Mouse (Mus musculus): ENCODE results near the gene Rap1gap2.

GRCm38 (mm10) chr11:74429798-74430529 is 180.8 kb downstream of the Rap1gap2 start:
- TF ChIP-seq MAFK (IDR thresholded peaks at IDR 0.05; ENCODE audit: insufficient replicate concordance, low read length) (no peak), RCOR1 (conservative IDR thresholded peaks at IDR 0.05; ENCODE audit: low read depth, low read length) (no peak), CTCF (conservative IDR thresholded peaks at IDR 0.05 in 1 of 2, IDR thresholded peaks at IDR 0.05 in 1 of 2; ENCODE audit: low read depth in 2 of 2, low read length in 2 of 2) (no peak), TCF12 (IDR thresholded peaks at IDR 0.05; ENCODE audit: low read depth, low read length) (no peak), POLR2A (IDR thresholded peaks at IDR 0.05; ENCODE audit: low read depth, low read length) (no peak), NRF1 (IDR thresholded peaks at IDR 0.05; ENCODE audit: low read depth, low read length) (no peak)
